Mouse (Mus musculus) CH12.LX (cell line): ENCODE data around the gene Epha2.

Experiments
- BHLHE40 ChIP-seq: IDR thresholded peaks from 2 replicates; pipeline ENCODE4 v1.6.1; 2011; ENCODE audit warnings: mild to moderate bottlenecking, low read depth, low read length, improper control_type of control experiment
- CHD1 ChIP-seq: IDR thresholded peaks from 2 replicates; pipeline ENCODE4 v1.6.1; 2012; ENCODE audit warnings: low read depth, low read length, improper control_type of control experiment, inconsistent platforms
- CTCF ChIP-seq, 2 experiments: IDR thresholded peaks in 1 of 2; conservative IDR thresholded peaks in 1 of 2; 2 replicates each; pipeline ENCODE4 v1.5.1; 2011 to 2012; ENCODE audit warnings: low read depth in 2 of 2, low read length in 2 of 2, improper control_type of control experiment in 1 of 2, inconsistent platforms in 1 of 2, mild to moderate bottlenecking in 1 of 2, moderate library complexity in 1 of 2
- ELF1 ChIP-seq: IDR thresholded peaks from 2 replicates; pipeline ENCODE4 v1.6.1; 2014; ENCODE audit warnings: low read depth, mild to moderate bottlenecking, inconsistent platforms, low read length, improper control_type of control experiment
- GABPA ChIP-seq: IDR thresholded peaks from 2 replicates; pipeline ENCODE4 v1.6.1; 2012; ENCODE audit warnings: low read depth, low read length, improper control_type of control experiment, inconsistent platforms; ENCODE audit not compliant: insufficient replicate concordance
- HCFC1 ChIP-seq: IDR thresholded peaks from 2 replicates; pipeline ENCODE4 v1.6.1; 2012; ENCODE audit warnings: low read depth, mild to moderate bottlenecking, inconsistent platforms, low read length, improper control_type of control experiment
- KAT2A ChIP-seq: IDR thresholded peaks from 2 replicates; pipeline ENCODE4 v1.6.1; 2012; ENCODE audit warnings: low read length, improper control_type of control experiment, inconsistent platforms; ENCODE audit not compliant: insufficient replicate concordance
- POLR2A ChIP-seq: IDR thresholded peaks from 2 replicates; pipeline ENCODE4 v1.6.1; 2011; ENCODE audit warnings: low read depth, mild to moderate bottlenecking, improper control_type of control experiment, low read length
- TBP ChIP-seq: conservative IDR thresholded peaks from 2 replicates; pipeline ENCODE4 v1.6.1; 2011; ENCODE audit warnings: low read depth, low read length, improper control_type of control experiment
- TCF12 ChIP-seq: IDR thresholded peaks from 2 replicates; pipeline ENCODE4 v1.6.1; 2014; ENCODE audit warnings: low read depth, mild to moderate bottlenecking, inconsistent platforms, low read length, improper control_type of control experiment
- UBTF ChIP-seq: IDR thresholded peaks from 2 replicates; pipeline ENCODE4 v1.6.1; 2012; ENCODE audit warnings: low read depth, mild to moderate bottlenecking, inconsistent platforms, low read length, improper control_type of control experiment, moderate library complexity
- USF2 ChIP-seq: conservative IDR thresholded peaks from 2 replicates; pipeline ENCODE4 v1.6.1; 2011; ENCODE audit warnings: low read depth, low read length, improper control_type of control experiment
- ZNF384 ChIP-seq: IDR thresholded peaks from 2 replicates; pipeline ENCODE4 v1.6.1; 2012; ENCODE audit warnings: low read depth, low read length, improper control_type of control experiment, inconsistent platforms

- TF ChIP-seq ELF1, result no peak
- TF ChIP-seq GABPA, result no peak
- TF ChIP-seq BHLHE40, result no peak
- TF ChIP-seq POLR2A, result no peak
- TF ChIP-seq CHD1, result no peak
- TF ChIP-seq USF2, result no peak
- TF ChIP-seq KAT2A, result no peak
- no peak for TF ChIP-seq HCFC1
- TF ChIP-seq UBTF, result no peak
- no peak for TF ChIP-seq ZNF384
- TF ChIP-seq CTCF (conservative IDR thresholded peaks at IDR 0.05 in 1 of 2, IDR thresholded peaks at IDR 0.05 in 1 of 2; ENCODE audit: low read depth in 2 of 2, low read length in 2 of 2), result no peak
- no peak for TF ChIP-seq TCF12
- TF ChIP-seq TBP, result no peak
Observed at GRCm38 (mm10) chr4:141274485-141275341, 26.3 kb upstream of the Epha2 start.
